Mouse (Mus musculus) embryonic fibroblast, embryonic 13.5 days (primary cell): Measurements from ENCODE around the gene Gm21958.

Source experiments
- CTCF ChIP-seq: IDR thresholded peaks from 2 replicates; pipeline ENCODE4 v1.5.1; 2011; ENCODE audit warnings: mild to moderate bottlenecking, control low read depth, low read length, moderate library complexity, borderline replicate concordance; ENCODE audit not compliant: insufficient read depth
- POLR2A ChIP-seq: IDR thresholded peaks from 2 replicates; pipeline ENCODE4 v1.6.1; 2011; ENCODE audit warnings: low read depth, mild to moderate bottlenecking, control low read depth, low read length, moderate library complexity

GRCm38 (mm10) chr3:54736101-54736927 lies 22.2 kb upstream of the Gm21958 start:
- peak; percentile 56 for TF ChIP-seq POLR2A
- TF ChIP-seq CTCF = no peak
